Mouse (Mus musculus) intestine, embryonic 14.5 days (tissue): ENCODE measurements around the gene Gm4744. TPM values are rescaled to one million over a fixed set of nuclear protein-coding genes. Genes with fewer than 3 reads are reported as not detected.
"Not testable (repeated sequence)": the region's sequence is repeated elsewhere in the genome, so short reads cannot be mapped to it uniquely, and the experiment has no call there.

Source experiments
- ATAC-seq: fragments of 200-750 bp; cut with Nextera tagmentation; replicated peaks from 2 replicates; pipeline ENCODE4 v1.8.0; 2017; ENCODE audit warnings: low read depth, moderate number of reproducible peaks, moderate TSS enrichment, moderate library complexity; ENCODE audit not compliant: low FRiP score, low TSS enrichment
- DNase-seq: peaks from one replicate; pipeline ENCODE4 v3.0.0-alpha.2; 2018; ENCODE audit warnings: low spot score
- H3K27ac ChIP-seq: fragments of 300-500 bp; sonication (generic); 2 replicates; pipeline ENCODE4 v1.5.1; 2014; ENCODE audit warnings: low read depth, mild to moderate bottlenecking, control low read depth
- H3K27me3 ChIP-seq: fragments of 300-500 bp; sonication (generic); replicated peaks from 2 replicates; pipeline ENCODE4 v1.6.1; 2014; ENCODE audit warnings: low read length, control low read depth; ENCODE audit not compliant: control insufficient read depth, insufficient read depth
- H3K36me3 ChIP-seq: fragments of 300-500 bp; sonication (generic); 2 replicates; pipeline ENCODE4 v1.6.1; 2014; ENCODE audit warnings: low read length, control low read depth; ENCODE audit not compliant: control insufficient read depth, insufficient read depth
- H3K4me1 ChIP-seq: fragments of 300-500 bp; sonication (generic); replicated peaks from 2 replicates; pipeline ENCODE4 v1.6.1; 2014; ENCODE audit warnings: low read length, control low read depth, mixed read lengths; ENCODE audit not compliant: control insufficient read depth, insufficient read depth
- H3K4me2 ChIP-seq: fragments of 300-500 bp; sonication (generic); 2 replicates; pipeline ENCODE4 v1.6.1; 2014; ENCODE audit warnings: low read length
- H3K4me3 ChIP-seq: fragments of 300-500 bp; sonication (generic); 2 replicates; pipeline ENCODE4 v1.5.1; 2014; ENCODE audit warnings: low read depth, low read length, control low read depth, mixed read lengths
- H3K9ac ChIP-seq: fragments of 300-500 bp; sonication (generic); 2 replicates; pipeline ENCODE4 v1.6.1; 2014; ENCODE audit warnings: mild to moderate bottlenecking, low read length
- H3K9me3 ChIP-seq: fragments of 300-500 bp; sonication (generic); 2 replicates; pipeline ENCODE4 v1.6.1; 2016; ENCODE audit warnings: low read length, control low read depth; ENCODE audit not compliant: control insufficient read depth
- WGBS: fragments of 180-500 bp; shearing (Covaris S2); extraction: QIAGEN DNeasy Blood & Tissue Kit; methylation state at CpG from one replicate; pipeline ENCODE4 v1.1.7; 2014; 5-methylcytosine and 5-hydroxymethylcytosine counted together
- polyA plus RNA-seq: library from polyadenylated mRNA; unstranded; fragments of >200 nt; fragmentation: Nextera tagmentation; extraction: Ambion mirVana; gene quantifications from 2 replicates; pipeline ENCODE4 v1.2.1, GENCODE M21; 2014

Gene Gm4744
- polyA plus RNA-seq: not detected in 2 replicates

GRCm38 (mm10) chr6:40951770-40952169, at the start of gene Gm4744:
TSS of gene Gm4744 (minus strand) at chr6:40951870.
- DNase-seq: no peak

GRCm38 (mm10) chr6:40999379-40999778, 47.7 kb upstream of the Gm4744 start, which contains the start of gene Gm2663:
TSS of gene Gm2663 (minus strand) at chr6:40999479.
- not testable (repeated sequence) for H3K36me3 ChIP-seq, H3K4me1 ChIP-seq, ATAC-seq, H3K9ac ChIP-seq, DNase-seq, H3K4me2 ChIP-seq, H3K27ac ChIP-seq, H3K9me3 ChIP-seq, H3K27me3 ChIP-seq, H3K4me3 ChIP-seq

More at GRCm38 (mm10) chr6:40951770-40952169, at the start of gene Gm4744:
- H3K9me3 ChIP-seq: no peaks in the 10 kb centered on the region
- no peak for ATAC-seq
- no peaks in the 10 kb centered on the region for H3K27me3 ChIP-seq
- H3K4me3 ChIP-seq: no peak within 1 kb of the TSS
- H3K36me3 ChIP-seq: no peaks in the 10 kb centered on the region
- H3K9ac ChIP-seq: no peak within 1 kb of the TSS
- no peaks in the 10 kb centered on the region for H3K4me1 ChIP-seq
- H3K4me2 ChIP-seq: no peak within 1 kb of the TSS
- no peak within 1 kb of the TSS for H3K27ac ChIP-seq

DNA sequence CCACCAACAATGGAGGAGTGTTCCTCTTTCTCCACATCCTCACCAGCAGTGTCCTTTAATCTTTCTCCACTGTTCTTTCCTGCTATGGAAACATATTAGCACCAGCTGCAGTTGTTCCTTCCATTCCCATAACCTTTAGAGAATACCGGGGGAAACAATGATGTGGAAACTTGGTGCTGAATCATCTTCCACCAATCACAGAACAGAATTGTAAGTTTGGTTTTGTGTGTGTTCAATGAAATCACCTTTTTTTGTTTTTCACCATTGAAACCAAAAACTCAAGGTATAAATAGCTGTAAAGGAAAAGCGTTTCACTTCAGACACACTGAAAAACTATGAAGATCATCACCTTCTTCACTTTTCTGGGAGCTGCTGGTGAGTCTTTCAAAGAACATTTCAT, 12.8 kb upstream of the Gm4744 start, which contains the start of gene 1810009J06Rik:
Gene 1810009J06Rik (plus strand): TSS at position 301 of the 400 bp plus-strand sequence.
- not testable (repeated sequence) for H3K4me3 ChIP-seq, H3K27ac ChIP-seq, H3K4me1 ChIP-seq, H3K27me3 ChIP-seq, H3K9me3 ChIP-seq, H3K9ac ChIP-seq, ATAC-seq, H3K36me3 ChIP-seq, H3K4me2 ChIP-seq, DNase-seq
- WGBS: 88% methylated on average over 2 of the region's 2 CpGs

GRCm38 (mm10) chr6:40953716-40954115, 2.0 kb upstream of the Gm4744 start:
- Histone ChIP-seq H3K27ac (no peak overlapping the region), H3K9me3 (0 out of 2 replicates have a peak, but pooled peaks cover 2% of the 10 kb centered on the region), H3K4me3 (no peak overlapping the region), H3K9ac (no peak overlapping the region), H3K27me3 (no peaks in the 10 kb centered on the region), H3K4me1 (no peaks in the 10 kb centered on the region), H3K4me2 (no peak overlapping the region), H3K36me3 (no peaks in the 10 kb centered on the region)
- DNase-seq (no peak), ATAC-seq (no peak)
- WGBS: 62% methylated on average over 2 of the region's 2 CpGs

- Histone ChIP-seq H3K4me1 (no peaks in the 10 kb centered on the region), H3K27ac (no peak within 1 kb of the TSS), H3K9me3 (no peaks in the 10 kb centered on the region), H3K36me3 (no peaks in the 10 kb centered on the region), H3K27me3 (no peaks in the 10 kb centered on the region), H3K4me3 (no peak within 1 kb of the TSS), H3K9ac (no peak within 1 kb of the TSS), H3K4me2 (no peak within 1 kb of the TSS)
- 92% methylated on average over 10 of the region's 10 CpGs for WGBS
- DNase-seq (no peak), ATAC-seq (no peak)
Observed at GRCm38 (mm10) chr6:40940457-40940856, 11.2 kb downstream of the Gm4744 start, which contains the start of gene 1700074P13Rik. TSS of gene 1700074P13Rik (minus strand) at chr6:40940557.

GRCm38 (mm10) chr6:40919954-40920353, 31.7 kb downstream of the Gm4744 start:
- H3K9ac ChIP-seq: no peak overlapping the region
- H3K27me3 ChIP-seq: no peaks in the 10 kb centered on the region
- H3K27ac ChIP-seq: no peak overlapping the region
- no peak overlapping the region for H3K4me3 ChIP-seq
- no peak overlapping the region for H3K4me2 ChIP-seq
- DNase-seq: no peak
- ATAC-seq: no peak
- no peaks in the 10 kb centered on the region for H3K36me3 ChIP-seq
- no peaks in the 10 kb centered on the region for H3K4me1 ChIP-seq
- WGBS: 88% methylated on average over 4 of the region's 4 CpGs
- no peaks in the 10 kb centered on the region for H3K9me3 ChIP-seq

DNA sequence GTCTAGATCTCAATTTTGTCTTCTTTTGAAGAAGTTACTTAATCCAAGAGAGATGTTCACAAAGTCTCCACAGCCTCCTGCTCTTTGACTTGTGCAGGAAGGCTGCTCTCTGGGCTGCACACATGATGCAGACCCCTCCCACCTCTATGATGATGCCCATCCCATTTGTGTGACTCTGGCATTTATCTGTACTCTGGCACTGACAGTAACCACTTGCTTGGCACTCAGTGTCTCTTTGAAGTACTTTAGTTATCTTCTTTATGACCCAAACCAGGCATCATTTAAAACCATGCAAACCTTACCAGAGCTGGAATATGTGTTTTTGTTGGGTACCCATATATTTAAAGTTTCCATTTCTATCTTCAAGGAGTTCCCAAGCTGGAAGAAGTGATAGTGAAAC, 51.4 kb downstream of the Gm4744 start, which contains the start of gene Prss58:
Gene Prss58 (minus strand): TSS at position 101 of the 400 bp plus-strand sequence.
- H3K4me1 ChIP-seq: no peaks in the 10 kb centered on the region
- no peak for DNase-seq
- ATAC-seq: no peak
- no peaks in the 10 kb centered on the region for H3K36me3 ChIP-seq
- no peak within 1 kb of the TSS for H3K9ac ChIP-seq
- H3K9me3 ChIP-seq: no peaks in the 10 kb centered on the region
- no peak within 1 kb of the TSS for H3K27ac ChIP-seq
- H3K4me3 ChIP-seq: no peak within 1 kb of the TSS
- H3K4me2 ChIP-seq: no peak within 1 kb of the TSS
- no peaks in the 10 kb centered on the region for H3K27me3 ChIP-seq

Other genes starting within 250 kb of the Gm4744 start
- not detected in 2 replicates for gene Moxd2, start 64.4 kb downstream of the Gm4744 start, polyA plus RNA-seq
- gene Prss58, start 51.5 kb downstream of the Gm4744 start, polyA plus RNA-seq: not detected in 2 replicates
- gene 1700074P13Rik, start 11.3 kb downstream of the Gm4744 start, polyA plus RNA-seq: not detected in 2 replicates
- gene 1810009J06Rik, start 12.9 kb upstream of the Gm4744 start, polyA plus RNA-seq: not detected in 2 replicates
- 0.50 TPM in 1 of 2 replicates, not detected in the other for gene Gm2663, start 47.6 kb upstream of the Gm4744 start, polyA plus RNA-seq
- gene 2210010C04Rik, start 83.6 kb upstream of the Gm4744 start, polyA plus RNA-seq: 0.14 TPM in 1 of 2 replicates, not detected in the other